Mouse (Mus musculus) inflammation-experienced regulatory T-cells, adult 6 months (primary cell): Measurements from ENCODE around the gene 4930595D18Rik. TPM values are rescaled to one million over a fixed set of nuclear protein-coding genes. Genes with fewer than 3 reads are reported as not detected.
A peak's percentile ranks its signal among the peaks of the same experiment; 100 is the strongest.

Experiments
- ATAC-seq: one replicate; pipeline ENCODE4 v1.8.0; 2017
- polyA plus RNA-seq, 3 experiments: library from polyadenylated mRNA; unstranded; fragments of 100-300 nt; shearing (Covaris generic); gene quantifications; one replicate each; pipeline ENCODE4 v1.2.1; 2017

The 4930595D18Rik gene
- polyA plus RNA-seq, 3 experiments from 2014 or later, result 1.4 to 1.5 TPM; not detected in 1

DNA sequence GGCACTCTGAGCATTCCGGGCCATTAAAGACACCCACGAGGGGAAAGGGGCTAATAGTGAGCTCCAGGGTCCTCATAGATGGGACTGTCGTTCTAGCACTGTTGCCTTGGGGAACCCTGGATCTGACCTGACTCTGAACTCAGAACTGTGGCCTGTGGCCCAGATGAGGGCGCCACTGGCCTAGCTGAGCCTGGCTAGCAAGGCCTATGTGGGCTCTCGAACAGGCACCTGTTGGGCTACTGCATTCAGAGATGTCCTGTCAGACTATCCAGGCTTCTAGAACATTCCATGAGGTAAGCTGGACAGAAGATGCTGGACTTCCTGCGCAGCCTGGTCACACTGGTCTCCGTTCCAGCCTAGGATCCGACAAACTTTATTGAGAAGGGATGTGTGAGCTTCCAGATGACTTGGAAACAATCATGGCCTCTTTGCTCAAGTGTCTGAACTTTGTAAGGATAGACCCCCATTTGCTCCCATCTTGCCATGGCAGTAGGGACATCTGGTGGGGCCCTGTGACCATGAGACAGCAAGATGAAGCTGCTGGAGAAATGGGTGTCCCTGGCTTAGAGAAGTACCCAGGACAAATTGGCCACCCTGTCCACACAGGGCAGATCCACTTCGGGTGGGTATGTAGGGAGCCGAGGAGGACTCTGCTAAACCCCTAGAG lies 19.0 kb downstream of the 4930595D18Rik start:
- no peak for ATAC-seq

DNA sequence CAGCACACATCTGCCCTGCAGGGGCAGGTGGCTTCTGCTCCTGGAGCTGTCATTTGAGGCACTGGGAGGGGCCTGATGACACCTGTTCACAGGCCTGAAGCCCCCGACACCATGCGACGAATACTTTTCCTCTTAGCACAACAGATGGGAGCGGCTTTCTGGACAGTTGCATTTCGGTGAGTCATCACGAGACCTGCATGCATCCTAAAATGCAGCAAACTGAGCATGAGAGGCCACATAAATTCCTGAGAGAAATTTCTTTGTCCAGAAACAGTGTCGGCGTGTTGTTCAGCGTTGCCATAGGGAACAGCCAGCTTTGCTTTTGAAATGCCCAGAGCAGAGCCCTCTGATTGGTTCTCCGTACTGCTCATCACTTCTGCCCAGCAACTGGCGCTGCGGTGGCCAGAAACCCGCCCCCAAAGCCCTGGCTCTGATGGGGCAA lies 20.0 kb downstream of the 4930595D18Rik start:
- ATAC-seq, result peak; percentile 53

DNA sequence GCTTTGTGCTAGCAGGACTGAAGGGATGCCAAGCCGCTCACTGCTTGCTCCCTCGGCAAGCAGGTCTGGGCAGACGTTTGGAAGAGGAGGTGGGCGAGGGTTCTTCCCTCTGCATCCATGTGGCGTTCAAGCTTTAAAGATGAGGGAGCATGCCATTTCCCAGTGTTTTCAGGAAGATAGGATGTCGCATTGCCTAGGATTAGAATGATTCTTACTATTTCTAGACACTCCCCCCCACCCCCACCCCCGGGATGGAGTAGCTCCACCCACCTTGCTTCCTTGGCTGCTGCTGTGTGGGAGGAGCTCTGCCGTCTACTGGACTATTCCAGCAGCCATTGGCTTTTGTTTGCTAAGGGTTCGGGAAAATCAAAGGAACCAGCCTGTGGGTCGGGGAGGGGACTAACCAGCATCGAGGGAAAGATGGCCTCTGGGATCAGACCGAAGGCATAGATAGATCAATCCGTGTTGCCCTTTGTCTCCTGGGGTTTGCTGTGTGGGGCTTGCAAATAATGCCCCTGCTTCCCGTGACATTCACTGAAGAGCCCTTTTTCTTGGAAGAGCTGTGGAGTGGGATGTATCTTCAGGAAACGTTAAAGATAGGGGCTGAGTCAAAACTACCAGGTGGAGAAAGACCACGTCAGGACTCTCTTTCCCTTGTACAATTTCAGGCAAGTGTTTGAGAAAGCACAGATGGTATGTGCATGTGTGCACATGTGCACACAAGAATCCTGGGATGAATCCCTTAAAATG lies 21.8 kb downstream of the 4930595D18Rik start:
- no peak for ATAC-seq

DNA sequence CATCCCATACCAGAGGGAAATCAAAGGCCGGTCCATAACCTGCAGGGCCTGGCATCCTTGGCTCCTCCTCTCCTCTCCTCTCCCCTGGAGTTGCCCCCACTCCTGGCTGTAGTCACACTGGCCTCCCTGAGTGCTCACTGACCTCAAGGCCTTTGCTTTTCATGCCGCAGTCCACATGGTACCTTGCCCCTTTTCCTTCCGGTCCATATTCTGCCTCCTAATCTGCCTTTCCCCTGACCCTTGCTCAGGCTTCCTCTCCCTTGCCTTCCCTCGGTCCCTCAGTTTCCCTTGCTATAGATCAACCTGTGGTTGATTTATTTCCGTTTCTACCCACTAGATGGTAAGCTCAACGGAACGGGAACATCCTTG lies 22.4 kb downstream of the 4930595D18Rik start:
- no peak for ATAC-seq

DNA sequence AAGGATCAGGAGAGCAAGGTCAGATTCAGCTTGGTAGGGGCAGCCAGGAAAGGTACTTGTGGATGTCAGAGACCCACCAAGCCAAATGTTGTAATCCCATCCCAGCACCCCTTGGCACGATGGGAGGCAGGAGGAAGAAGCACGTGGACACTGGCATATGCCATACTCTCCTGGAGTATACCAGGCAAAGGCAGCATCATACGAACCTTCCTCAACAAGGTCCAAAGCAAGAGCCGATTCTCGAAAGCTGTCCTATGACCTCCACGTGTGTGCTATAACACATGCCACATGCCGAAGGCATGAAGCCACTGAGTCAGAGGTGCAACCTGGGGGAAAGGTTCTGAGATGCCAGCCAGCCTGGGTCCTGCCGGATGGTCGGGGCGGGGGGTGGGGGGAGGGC lies 23.4 kb downstream of the 4930595D18Rik start:
- no peak for ATAC-seq

DNA sequence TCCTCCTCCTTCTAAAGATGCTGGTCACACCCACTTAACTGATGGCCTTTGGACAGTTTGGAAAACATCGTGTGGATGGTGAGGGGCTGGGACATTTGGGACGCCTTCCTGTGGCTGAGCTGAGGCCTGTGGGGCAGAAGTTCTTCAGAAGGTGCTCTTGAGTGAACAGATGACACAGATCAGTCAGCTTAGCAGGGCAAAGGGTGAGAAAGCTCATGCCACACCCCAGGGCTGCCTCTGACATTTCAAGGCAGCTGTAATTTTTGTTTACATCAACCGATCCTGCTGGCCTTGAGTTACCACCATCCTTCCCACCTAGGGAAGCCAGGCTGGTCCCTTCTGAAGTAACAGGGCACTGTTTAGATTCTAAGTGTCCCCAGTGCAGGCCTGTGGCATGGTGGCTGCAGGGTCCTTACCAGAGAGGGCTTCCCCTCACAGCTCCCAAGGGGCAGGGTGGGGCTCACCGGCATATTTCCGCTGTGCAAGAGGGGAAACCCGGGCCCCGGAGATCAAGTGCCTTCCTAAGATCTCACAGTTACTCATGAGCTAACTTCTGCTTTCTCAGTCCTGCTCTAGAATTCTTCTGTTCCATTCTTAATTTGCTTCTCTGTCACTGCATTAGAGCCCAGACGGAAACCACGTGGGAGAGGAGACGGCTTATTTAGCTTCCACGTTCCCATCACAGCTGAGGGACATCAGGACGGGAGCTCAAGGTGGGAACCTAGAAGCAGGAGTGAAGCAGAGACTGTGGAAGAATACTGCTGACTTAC lies 24.4 kb downstream of the 4930595D18Rik start:
- peak; percentile 86 for ATAC-seq

DNA sequence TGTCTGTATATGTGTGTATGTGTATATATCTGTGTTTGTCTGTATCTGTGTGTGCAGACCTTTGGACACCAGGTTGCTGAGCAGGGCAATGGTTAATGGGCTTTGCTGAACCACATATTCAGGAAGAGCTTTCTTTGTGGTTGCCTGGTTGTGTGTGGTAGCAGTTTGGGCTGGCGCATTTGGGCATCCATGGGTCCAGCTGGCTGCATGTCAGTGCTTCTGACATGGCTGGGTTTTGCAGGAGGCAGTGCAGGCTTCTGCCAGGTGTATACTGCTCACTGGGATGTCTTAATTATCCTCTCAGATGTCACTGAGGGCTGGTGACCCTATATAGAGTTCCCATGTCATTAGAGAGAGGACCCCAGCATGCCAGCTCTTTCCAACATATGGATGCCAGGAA lies 28.5 kb downstream of the 4930595D18Rik start:
- no peak for ATAC-seq

DNA sequence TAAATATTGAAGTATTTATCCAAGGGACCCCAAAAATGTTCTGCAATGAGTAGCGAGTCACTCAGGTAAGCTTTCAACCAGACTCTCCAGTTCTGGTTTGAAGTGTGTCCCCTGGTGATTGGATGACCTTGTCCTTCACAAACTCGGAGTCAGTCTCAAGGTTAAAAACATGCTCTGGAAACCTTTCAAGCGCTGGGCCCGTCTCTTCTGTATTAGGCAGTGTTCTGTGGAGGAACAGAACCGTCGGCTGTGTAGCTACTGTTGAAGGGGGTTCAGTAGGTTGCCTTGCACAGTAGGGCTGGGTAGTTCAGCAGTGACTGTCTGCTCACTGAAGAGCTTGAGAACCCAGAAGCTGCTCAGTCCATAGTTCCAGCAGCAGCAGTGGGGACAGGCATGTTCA lies 29.6 kb downstream of the 4930595D18Rik start:
- no peak for ATAC-seq

DNA sequence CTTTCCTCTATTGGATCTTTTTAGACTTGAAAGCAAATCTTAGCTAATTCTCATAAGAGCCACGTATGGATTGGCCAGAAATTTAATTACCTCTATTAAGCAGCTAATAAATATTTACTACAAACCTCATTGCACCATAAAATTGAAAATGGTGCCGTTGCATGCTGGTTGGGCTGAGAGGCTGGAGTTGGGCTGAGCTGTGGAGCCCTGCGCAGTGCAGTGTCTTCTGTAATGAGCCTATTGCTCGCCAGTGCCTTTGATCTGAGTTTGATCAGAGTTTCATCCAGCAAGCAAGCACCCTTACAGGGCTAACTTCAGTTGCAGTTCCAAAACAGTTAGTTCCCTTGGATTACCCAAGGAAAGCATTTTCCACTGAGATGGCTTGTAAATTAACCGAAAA lies 30.3 kb downstream of the 4930595D18Rik start:
- ATAC-seq, result no peak

DNA sequence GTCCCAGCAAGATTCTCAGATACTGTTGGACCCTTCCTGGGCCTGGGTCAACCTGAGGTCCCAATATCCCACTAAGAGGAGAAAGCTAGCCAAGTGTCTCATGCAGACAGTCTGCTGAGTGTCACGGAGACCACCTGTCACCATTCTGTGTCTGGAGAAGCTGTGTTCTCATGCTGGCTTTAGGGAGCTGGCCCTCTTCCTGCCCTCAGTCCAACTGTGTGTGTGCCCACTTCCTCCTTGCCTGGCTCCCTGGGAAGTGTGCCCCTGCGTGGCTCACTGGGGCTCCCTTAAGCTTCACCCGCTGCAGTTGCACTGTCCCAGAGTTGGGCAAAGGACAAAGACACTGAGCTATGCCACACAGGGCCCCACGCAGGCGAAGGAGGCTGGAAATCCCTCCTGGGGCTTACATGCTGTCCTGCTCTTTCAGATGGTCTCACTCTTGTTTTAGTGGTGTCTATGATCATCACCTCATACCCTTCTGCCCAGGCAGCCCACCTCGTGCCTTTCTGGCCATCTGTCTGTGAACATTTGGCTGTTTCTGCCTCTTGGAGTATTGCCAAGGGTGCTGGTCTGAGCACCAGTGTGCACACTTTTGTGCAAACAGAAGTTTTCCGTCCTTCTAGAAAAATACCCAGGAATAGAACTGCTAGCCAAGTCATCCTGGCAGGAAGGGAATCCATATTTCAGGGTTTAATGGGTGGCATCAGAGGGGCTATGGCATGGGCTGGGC lies 31.1 kb downstream of the 4930595D18Rik start:
- ATAC-seq, result no peak

DNA sequence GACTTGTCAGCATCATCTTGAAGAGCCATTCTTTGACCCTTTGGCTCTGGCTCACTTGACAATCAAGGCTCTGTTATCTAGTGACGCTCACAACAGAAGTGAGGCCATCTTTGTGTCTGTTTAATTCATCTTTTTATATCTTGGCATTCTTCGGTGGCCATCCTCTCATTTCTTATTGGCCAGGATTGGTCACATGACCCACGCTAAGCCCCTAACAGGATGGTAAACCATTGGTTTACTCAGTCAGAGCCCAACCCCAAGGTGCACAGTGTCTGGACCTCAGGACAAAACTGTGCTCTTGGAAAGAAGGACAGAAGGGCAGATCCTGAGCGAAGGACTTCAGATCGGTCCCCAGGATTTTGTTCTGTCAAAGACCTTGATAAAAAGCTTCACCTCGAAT lies 31.7 kb downstream of the 4930595D18Rik start:
- no peak for ATAC-seq

DNA sequence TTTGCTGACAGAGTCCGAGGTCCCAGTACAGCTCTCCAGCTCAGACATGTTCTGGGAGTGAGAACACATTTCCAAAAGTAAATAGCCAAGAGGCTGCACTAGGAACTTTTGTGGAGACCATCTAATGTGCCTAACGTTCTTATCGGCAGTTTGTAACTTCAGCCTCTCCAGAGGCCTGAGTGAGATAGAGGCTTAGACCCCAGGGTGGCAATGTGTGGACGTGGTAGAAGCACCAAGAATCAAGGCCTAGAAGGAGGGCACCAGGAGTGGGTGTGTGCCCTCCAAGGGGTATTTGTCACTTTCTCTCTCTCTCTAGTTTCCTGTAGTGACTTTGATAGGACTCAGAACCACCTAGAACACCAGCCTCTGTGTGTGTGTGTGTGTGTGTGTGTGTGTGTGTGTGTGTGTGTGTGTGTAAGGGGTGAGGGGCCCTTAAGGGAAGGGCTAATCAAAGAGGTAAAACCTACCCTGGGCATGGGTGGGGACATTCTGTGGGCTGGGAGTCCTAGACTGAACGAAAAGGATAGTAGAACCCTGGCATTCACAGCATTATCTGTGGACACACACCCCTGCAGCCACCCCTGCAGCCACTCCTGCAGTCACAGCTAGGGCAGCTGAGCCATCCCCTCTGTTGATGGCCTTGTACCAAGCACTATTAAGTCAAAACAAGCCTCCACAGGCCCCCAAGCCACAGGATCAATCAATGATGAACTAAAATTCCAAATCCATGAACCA lies 32.7 kb downstream of the 4930595D18Rik start:
- ATAC-seq, result no peak

DNA sequence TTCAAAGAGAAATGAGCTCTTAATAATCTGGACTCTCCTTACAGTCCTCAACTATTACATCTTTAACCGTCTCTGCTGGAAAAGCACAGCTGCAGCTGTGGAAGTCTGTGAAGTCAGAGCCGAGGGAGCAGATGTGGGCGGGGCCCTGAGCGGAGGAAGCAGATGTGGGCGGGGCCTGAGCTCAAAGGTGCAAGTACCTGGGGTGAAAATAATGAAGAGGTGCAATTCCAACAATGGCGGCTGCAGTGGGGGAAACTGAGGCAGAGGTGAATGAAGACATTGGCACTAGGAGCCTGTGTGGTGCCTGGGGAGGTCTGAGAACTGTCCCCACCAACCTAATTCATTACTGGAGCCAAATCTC lies 34.1 kb downstream of the 4930595D18Rik start:
- ATAC-seq, result no peak

DNA sequence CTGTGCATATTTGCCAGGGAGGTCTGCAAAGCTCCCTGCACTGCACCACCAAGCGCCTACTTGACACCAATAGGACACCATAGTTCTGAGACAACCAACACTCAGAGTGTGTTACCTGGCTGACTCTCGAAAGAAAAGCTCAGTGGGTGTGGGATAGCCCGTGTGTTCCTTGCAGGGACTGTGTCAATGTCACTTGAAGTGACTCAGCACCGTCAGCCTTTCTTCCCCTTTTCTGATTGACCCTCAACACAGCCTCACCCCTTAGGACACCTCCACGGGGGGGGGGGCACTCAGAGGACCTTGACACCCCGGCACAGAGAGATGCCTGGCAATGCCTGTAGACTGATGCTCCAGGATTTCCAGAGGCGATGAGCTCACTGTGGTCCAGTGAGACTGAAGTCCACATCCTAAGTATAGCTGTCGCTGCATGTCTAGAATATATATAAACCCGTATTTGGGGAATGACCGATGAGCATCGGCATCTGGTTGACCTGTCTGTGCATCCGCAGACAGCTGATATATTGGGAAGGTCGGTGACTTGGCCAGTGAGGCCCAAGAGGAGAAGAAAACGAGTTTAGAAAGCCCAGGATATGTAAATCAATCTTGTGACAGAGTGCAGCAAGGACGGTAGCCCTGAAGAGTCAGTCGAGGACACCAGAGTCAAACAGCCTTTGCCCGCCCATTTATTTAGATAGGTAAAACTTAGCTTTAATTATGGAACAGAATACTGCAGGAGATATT lies 34.6 kb downstream of the 4930595D18Rik start:
- no peak for ATAC-seq

DNA sequence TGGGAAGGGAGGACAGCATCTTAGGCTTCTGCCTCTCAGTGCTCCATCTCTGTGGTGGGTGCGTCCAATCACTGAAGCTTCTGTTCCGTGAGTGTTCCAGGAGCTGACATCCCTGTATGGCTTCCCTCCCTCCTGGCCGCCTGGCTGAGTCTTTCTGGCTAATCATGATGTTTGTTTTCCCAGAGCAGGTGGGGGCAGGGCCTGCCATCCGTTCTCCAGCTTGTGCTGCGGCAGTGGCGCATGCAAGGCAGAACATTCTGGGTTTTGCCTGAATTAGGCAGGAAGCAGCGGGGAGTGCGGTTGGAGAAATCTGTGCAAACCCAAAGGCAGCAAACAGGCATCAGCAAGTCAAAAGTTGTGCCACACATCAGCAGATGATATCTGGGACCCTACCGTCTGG lies 39.0 kb downstream of the 4930595D18Rik start:
- no peak for ATAC-seq

DNA sequence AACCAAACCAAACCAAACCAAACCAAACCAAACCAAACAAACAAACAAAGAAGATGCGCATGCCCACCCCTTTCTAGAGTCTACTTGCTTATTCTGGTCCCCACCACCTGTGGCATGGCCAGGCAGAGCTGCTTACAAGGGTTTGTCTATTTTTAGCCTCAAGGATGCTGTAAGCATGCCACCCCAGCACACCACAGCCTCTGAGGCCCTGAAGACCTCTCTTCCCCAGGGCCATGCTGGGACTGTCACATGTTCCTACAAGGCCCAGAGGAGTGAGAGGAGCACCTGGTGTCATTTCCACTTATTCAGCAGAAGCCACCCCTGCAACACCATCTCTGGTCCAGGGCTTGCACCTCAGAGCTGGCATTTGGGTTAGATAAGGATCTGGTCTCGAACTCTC lies 39.7 kb downstream of the 4930595D18Rik start:
- ATAC-seq, result no peak

DNA sequence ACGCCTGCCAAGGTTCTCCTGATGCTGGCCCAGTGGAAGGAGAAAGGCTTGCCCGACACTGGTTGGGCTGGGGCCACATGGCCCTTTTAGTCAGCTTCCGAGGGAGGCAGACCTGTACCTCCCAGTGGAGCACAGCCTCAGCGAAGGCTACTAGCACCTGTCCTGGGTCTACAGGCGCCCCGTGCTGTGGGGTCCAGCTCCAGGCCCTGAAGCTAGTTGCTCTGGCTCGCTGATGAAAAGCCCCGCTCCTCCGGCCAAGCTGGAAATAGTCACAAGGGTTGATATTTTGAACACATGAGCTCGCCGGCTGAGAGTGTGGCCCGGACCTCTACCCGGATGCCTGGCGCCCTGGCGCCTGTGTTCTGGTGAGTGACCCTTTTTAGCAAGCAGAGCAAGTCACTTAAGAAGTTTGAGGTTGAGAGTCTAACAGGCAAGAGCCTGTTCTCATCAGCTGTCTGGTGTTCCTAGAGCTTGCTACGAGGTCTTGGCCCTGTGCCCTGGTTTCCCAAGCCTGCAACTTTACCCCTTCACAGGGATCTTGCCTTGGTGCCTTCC lies 40.7 kb downstream of the 4930595D18Rik start:
- no peak for ATAC-seq

DNA sequence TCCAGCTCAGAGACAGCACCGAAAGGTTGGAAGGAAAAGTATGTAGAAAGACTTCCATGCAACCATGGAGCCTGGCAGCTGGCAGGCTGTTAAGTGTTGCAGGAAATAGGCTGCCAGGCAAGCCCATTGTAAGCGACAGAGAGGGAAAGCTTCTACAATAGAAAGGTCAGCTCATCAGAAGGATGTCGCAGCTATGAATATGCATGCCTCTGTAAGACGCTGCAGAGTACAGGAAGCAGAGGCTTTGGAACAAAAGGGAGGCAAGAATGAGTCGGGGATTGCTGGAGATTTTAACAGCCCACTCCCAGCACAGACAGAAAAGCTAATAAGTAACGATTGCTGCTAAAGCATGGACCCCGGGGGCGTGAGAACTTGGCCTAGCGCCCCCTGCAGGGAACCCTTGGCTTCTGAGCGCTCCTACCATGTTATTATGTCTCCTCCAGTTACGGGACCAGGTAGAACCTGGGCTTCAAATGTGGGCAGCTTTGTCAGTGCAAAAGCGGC lies 41.2 kb downstream of the 4930595D18Rik start:
- ATAC-seq, result no peak

DNA sequence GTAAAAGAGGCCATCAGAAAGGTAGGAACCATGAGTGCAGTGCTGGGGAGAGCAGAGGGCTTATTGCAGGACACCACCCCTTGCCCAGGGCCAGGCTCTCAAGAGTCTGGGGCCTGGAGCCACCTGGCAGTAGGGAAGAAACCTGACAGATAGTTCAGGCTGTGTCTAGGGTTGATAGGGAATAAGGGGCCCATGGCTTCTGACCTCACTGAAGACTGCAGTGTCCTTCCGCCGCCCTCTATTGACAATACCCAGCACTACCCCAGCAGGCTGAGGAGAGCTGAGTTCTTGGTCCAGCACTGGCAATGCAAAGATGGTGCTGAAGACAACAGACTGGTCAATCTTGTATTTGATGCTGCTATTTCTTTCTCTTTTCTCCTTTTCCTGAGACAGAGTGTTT lies 47.2 kb downstream of the 4930595D18Rik start:
- ATAC-seq, result no peak

DNA sequence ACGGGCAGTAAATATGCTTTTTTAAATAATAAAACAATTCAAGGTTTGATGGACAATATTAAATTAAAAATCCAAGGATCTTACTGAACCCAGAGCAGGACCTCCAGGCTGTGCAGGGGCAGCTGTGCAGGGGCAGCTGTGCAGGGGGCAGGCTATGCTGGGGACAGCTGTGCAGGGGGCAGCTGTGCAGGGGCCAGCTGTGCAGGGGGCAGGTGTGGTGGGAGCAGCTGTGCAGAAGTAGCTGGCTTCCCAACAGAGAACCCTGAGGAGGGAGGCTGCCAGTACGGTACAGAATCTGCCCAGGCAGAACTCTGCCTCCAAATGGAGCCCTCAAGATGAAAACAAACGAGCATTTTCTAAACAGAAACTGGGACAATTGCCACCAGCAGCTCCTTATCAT lies 48.3 kb downstream of the 4930595D18Rik start:
- no peak for ATAC-seq
